Mouse (Mus musculus): ENCODE measurements around the gene Nr2c1.

- TF ChIP-seq CTCF (conservative IDR thresholded peaks at IDR 0.05; ENCODE audit: insufficient read depth, insufficient read length, low read depth, low read length) (no peak), POLR2A (IDR thresholded peaks at IDR 0.05; ENCODE audit: low read depth, low read length) (no peak)
Observed at GRCm38 (mm10) chr10:94108791-94109190, 39.0 kb upstream of the Nr2c1 start.

Measured in kidney, adult 2 months (tissue).